Mouse (Mus musculus) bone marrow macrophage, adult 2 months (primary cell): ENCODE measurements around the gene Schip1.

Source experiments
- CTCF ChIP-seq: IDR thresholded peaks from 2 replicates; pipeline ENCODE4 v1.5.1; 2012; ENCODE audit warnings: low read depth, mild to moderate bottlenecking, low read length, moderate library complexity
- POLR2A ChIP-seq: IDR thresholded peaks from 2 replicates; pipeline ENCODE4 v1.6.1; 2012; ENCODE audit warnings: mild to moderate bottlenecking, low read depth, low read length, borderline replicate concordance

DNA sequence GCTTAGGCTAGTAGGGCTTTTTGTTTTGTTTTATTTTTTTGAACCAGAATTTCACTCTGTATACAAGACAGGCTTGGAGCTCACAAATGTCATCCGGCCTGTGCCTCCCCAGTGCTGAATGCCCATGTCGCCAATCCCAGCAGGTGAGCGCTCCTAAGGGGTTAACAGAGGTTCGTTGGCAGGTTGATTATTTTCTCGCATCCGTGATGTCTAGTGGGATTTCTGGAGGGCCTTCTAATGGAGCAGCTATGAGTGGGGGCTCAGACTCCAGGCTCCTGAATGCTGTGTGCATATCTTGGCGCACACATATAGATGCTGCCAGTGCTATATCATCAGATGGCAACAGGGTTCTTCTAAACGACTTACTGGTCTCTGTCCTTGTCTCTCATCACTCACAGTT lies 510.0 kb downstream of the Schip1 start:
- TF ChIP-seq CTCF (no peak), POLR2A (no peak)
